16 mouse cellular contexts compared by ENCODE assay signal in genomic region chr3:53557388-53558214, GRCm38 (mm10).
DNase-seq lines count a peak whose midpoint lies in the region; ATAC-seq lines count a peak whose summit lies in the region.
"Had no signal": no experiment of that assay in that cellular context is flagged by ENCODE, and none has a peak within 500 bp of the region (broad histone marks: within the 10 kb centered on the region; RNA-seq: fewer than 3 reads in every experiment).

No protein-coding gene starts in this region.

- peak; percentile 89 for ATAC-seq in hindbrain, embryonic 16.5 days
- ATAC-seq in neural tube, embryonic 14.5 days (ENCODE audit: low read depth) = peak; percentile 73; the same call in 1 of the 2 replicates
- no peak for ATAC-seq in CD4-positive, CD25-positive, alpha-beta regulatory T cell, adult 4 months

- no peak overlapping the region for H3K9ac ChIP-seq in hindbrain, embryonic 16.5 days (ENCODE audit: low read depth, low read length)
- H3K9ac ChIP-seq in neural tube, embryonic 14.5 days (replicated peaks; ENCODE audit: low read depth, low read length) = no peak overlapping the region

- no peaks in the 10 kb centered on the region for H3K36me3 ChIP-seq in hindbrain, embryonic 16.5 days (ENCODE audit: control insufficient read depth, insufficient read depth, low read length)
- no peaks in the 10 kb centered on the region for H3K36me3 ChIP-seq in neural tube, embryonic 14.5 days (ENCODE audit: control insufficient read depth, insufficient read depth, low read length)
- H3K36me3 ChIP-seq: embryonic facial prominence, embryonic 10.5 days had no signal

- H3K4me1 ChIP-seq in hindbrain, embryonic 16.5 days (ENCODE audit: control insufficient read depth, insufficient read depth, low read depth, low read length) = no peaks in the 10 kb centered on the region; the same call in 1 of the 2 replicates
- no peaks in the 10 kb centered on the region for H3K4me1 ChIP-seq in neural tube, embryonic 14.5 days (ENCODE audit: control insufficient read depth, insufficient read depth, low read length)

- no peak overlapping the region for H3K4me3 ChIP-seq in hindbrain, embryonic 16.5 days (ENCODE audit: low read length)
- no peak overlapping the region for H3K4me3 ChIP-seq in neural tube, embryonic 14.5 days (ENCODE audit: low read depth, low read length)
- H3K4me3 ChIP-seq: embryonic facial prominence, embryonic 10.5 days had no signal

- H3K27me3 ChIP-seq in hindbrain, embryonic 16.5 days (replicated peaks; ENCODE audit: control insufficient read depth, insufficient read depth, low read length) = no peaks in the 10 kb centered on the region
- no peaks in the 10 kb centered on the region for H3K27me3 ChIP-seq in neural tube, embryonic 14.5 days (ENCODE audit: control insufficient read depth, insufficient read depth, low read length)

- no peak overlapping the region for H3K4me2 ChIP-seq in hindbrain, embryonic 16.5 days (ENCODE audit: low read length)
- H3K4me2 ChIP-seq in neural tube, embryonic 14.5 days (ENCODE audit: low read depth, low read length) = no peak overlapping the region

- intact Hi-C loops in left cerebral cortex, postnatal 4 days (cut with DNase I) = no loop called here
- intact Hi-C loops in left cerebral cortex, postnatal 10 days (cut with DNase I) = no loop called here

- DNase-seq in cerebellum, postnatal 10 days = peak; percentile 24 to 25
- DNase-seq in cerebellum, adult 8-10 months = no peak
- DNase-seq in left cerebral cortex, postnatal 4 days = peak; percentile 11
- no peak for DNase-seq in left cerebral cortex, postnatal 10 days (ENCODE audit: extremely low spot score in 1 of 2, low spot score in 2 of 2)
- no peak for DNase-seq in B cell, adult 2 months
- DNase-seq: cerebellum, adult 18-20 months; heart, postnatal 10 days; kidney, postnatal 10 days; layer of hippocampus, postnatal 36 days; liver; thymus, postnatal 36 days had no signal

- 68% methylated on average over 16 of the region's 16 CpGs for WGBS in hindbrain, embryonic 16.5 days
- WGBS in neural tube, embryonic 14.5 days = 70% methylated on average over 16 of the region's 16 CpGs

- no peaks in the 10 kb centered on the region for H3K9me3 ChIP-seq in hindbrain, embryonic 16.5 days (ENCODE audit: control insufficient read depth, low read length)
- H3K9me3 ChIP-seq in neural tube, embryonic 14.5 days (ENCODE audit: control insufficient read depth, low read length) = no peaks in the 10 kb centered on the region
- H3K9me3 ChIP-seq: embryonic facial prominence, embryonic 10.5 days had no signal

- no peak overlapping the region for H3K27ac ChIP-seq in hindbrain, embryonic 16.5 days (ENCODE audit: low read depth, low read length)
- no peak overlapping the region for H3K27ac ChIP-seq in neural tube, embryonic 14.5 days (ENCODE audit: low read depth, low read length)
- H3K27ac ChIP-seq: embryonic facial prominence, embryonic 10.5 days; macrophage had no signal

Comparison
In these comparisons a context has a peak if more than half of its experiments do, and no peak if none do; other contexts are left out.
1. DNase-seq: peak in cerebellum, postnatal 10 days (2 of 2) and left cerebral cortex, postnatal 4 days (single experiment); none in cerebellum, adult 8-10 months (single experiment), left cerebral cortex, postnatal 10 days (0 of 2) and B cell, adult 2 months (0 of 2).